Mouse (Mus musculus): Measurements from ENCODE around the gene Gbf1. TPM values are rescaled to one million over a fixed set of nuclear protein-coding genes. Genes with fewer than 3 reads are reported as not detected.

Gene Gbf1
- total and polyA plus RNA-seq, 3 experiments: 33.4 to 292 (median 111) TPM

GRCm38 (mm10) chr19:46311341-46311740 lies 159.0 kb downstream of the Gbf1 start:
- H3K4me1 ChIP-seq (ENCODE audit: insufficient read depth, low read depth, low read length): peaks cover 76% of the 10 kb centered on the region
- H3K36me3 ChIP-seq (replicated peaks): peaks cover 75% of the 10 kb centered on the region
- H3K27me3 ChIP-seq (ENCODE audit: insufficient read depth, low read length): no peaks in the 10 kb centered on the region

GRCm38 (mm10) chr19:46312566-46312965 lies 160.3 kb downstream of the Gbf1 start:
- Histone ChIP-seq H3K36me3 (replicated peaks) (peaks cover 64% of the 10 kb centered on the region), H3K4me3 (ENCODE audit: low read depth, low read length) (no peak overlapping the region), H3K9me3 (replicated peaks) (peaks cover 4% of the 10 kb centered on the region), H3K4me1 (ENCODE audit: insufficient read depth, low read depth, low read length) (peaks cover 76% of the 10 kb centered on the region), H3K27me3 (ENCODE audit: insufficient read depth, low read length) (peaks cover 9% of the 10 kb centered on the region; the same call in 1 of the 2 replicates)
- DNase-seq (ENCODE audit: low spot score) (peak; percentile 0), ATAC-seq (ENCODE audit: extremely low read depth, insufficient number of reproducible peaks, low FRiP score, poor library complexity, severe bottlenecking) (no peak)
- TF ChIP-seq POLR2AphosphoS5 (IDR thresholded peaks at IDR 0.05; ENCODE audit: insufficient replicate concordance, low read depth, low read length) (no peak), GATA2 (IDR thresholded peaks at IDR 0.05; ENCODE audit: borderline replicate concordance, low read depth, low read length) (no peak), CTCF (IDR thresholded peaks at IDR 0.05; ENCODE audit: low read depth, low read length) (no peak), GATA1 (IDR thresholded peaks at IDR 0.05; ENCODE audit: borderline replicate concordance, low read length) (no peak), TAL1 (conservative IDR thresholded peaks at IDR 0.05; ENCODE audit: low read depth, low read length) (no peak)

More at GRCm38 (mm10) chr19:46311341-46311740, 159.0 kb downstream of the Gbf1 start:
- Histone ChIP-seq H3K9me3 (replicated peaks) (no peaks in the 10 kb centered on the region), H3K4me3 (ENCODE audit: low read depth, low read length) (no peak overlapping the region)
- no peak for TF ChIP-seq CTCF (IDR thresholded peaks at IDR 0.05; ENCODE audit: low read depth, low read length)
- no peak for TF ChIP-seq GATA1 (IDR thresholded peaks at IDR 0.05; ENCODE audit: borderline replicate concordance, low read length)
- no peak for TF ChIP-seq TAL1 (conservative IDR thresholded peaks at IDR 0.05; ENCODE audit: low read depth, low read length)
- TF ChIP-seq POLR2AphosphoS5 (IDR thresholded peaks at IDR 0.05; ENCODE audit: insufficient replicate concordance, low read depth, low read length): no peak
- TF ChIP-seq GATA2 (IDR thresholded peaks at IDR 0.05; ENCODE audit: borderline replicate concordance, low read depth, low read length): no peak
- no peak for DNase-seq (ENCODE audit: low spot score)
- no peak for ATAC-seq (ENCODE audit: extremely low read depth, insufficient number of reproducible peaks, low FRiP score, poor library complexity, severe bottlenecking)

GRCm38 (mm10) chr19:46313116-46313515 lies 160.8 kb downstream of the Gbf1 start:
- DNase-seq (ENCODE audit: low spot score) (no peak), ATAC-seq (ENCODE audit: extremely low read depth, insufficient number of reproducible peaks, low FRiP score, poor library complexity, severe bottlenecking) (no peak)
- Histone ChIP-seq H3K4me3 (ENCODE audit: low read depth, low read length) (no peak overlapping the region), H3K27me3 (ENCODE audit: insufficient read depth, low read length) (peaks cover 12% of the 10 kb centered on the region), H3K9me3 (replicated peaks) (peaks cover 8% of the 10 kb centered on the region), H3K4me1 (ENCODE audit: insufficient read depth, low read depth, low read length) (peaks cover 74% of the 10 kb centered on the region), H3K36me3 (replicated peaks) (peaks cover 58% of the 10 kb centered on the region)
- no peak for TF ChIP-seq GATA1 (IDR thresholded peaks at IDR 0.05; ENCODE audit: borderline replicate concordance, low read length)
- no peak for TF ChIP-seq POLR2AphosphoS5 (IDR thresholded peaks at IDR 0.05; ENCODE audit: insufficient replicate concordance, low read depth, low read length)
- TF ChIP-seq TAL1 (conservative IDR thresholded peaks at IDR 0.05; ENCODE audit: low read depth, low read length): no peak
- TF ChIP-seq CTCF (IDR thresholded peaks at IDR 0.05; ENCODE audit: low read depth, low read length): no peak
- no peak for TF ChIP-seq GATA2 (IDR thresholded peaks at IDR 0.05; ENCODE audit: borderline replicate concordance, low read depth, low read length)

GRCm38 (mm10) chr19:46313591-46313990 lies 161.3 kb downstream of the Gbf1 start:
- H3K4me1 ChIP-seq (ENCODE audit: insufficient read depth, low read depth, low read length): peaks cover 72% of the 10 kb centered on the region
- ATAC-seq (ENCODE audit: extremely low read depth, insufficient number of reproducible peaks, low FRiP score, poor library complexity, severe bottlenecking) (no peak), DNase-seq (ENCODE audit: low spot score) (peak; percentile 1)
- no peak overlapping the region for H3K4me3 ChIP-seq (ENCODE audit: low read depth, low read length)
- peaks cover 17% of the 10 kb centered on the region for H3K27me3 ChIP-seq (ENCODE audit: insufficient read depth, low read length)
- peaks cover 54% of the 10 kb centered on the region for H3K36me3 ChIP-seq (replicated peaks)
- H3K9me3 ChIP-seq (replicated peaks): peaks cover 11% of the 10 kb centered on the region
- no peak for TF ChIP-seq CTCF (IDR thresholded peaks at IDR 0.05; ENCODE audit: low read depth, low read length)
- TF ChIP-seq POLR2AphosphoS5 (IDR thresholded peaks at IDR 0.05; ENCODE audit: insufficient replicate concordance, low read depth, low read length): no peak
- TF ChIP-seq GATA1 (IDR thresholded peaks at IDR 0.05; ENCODE audit: borderline replicate concordance, low read length): no peak
- TF ChIP-seq TAL1 (conservative IDR thresholded peaks at IDR 0.05; ENCODE audit: low read depth, low read length): no peak
- TF ChIP-seq GATA2 (IDR thresholded peaks at IDR 0.05; ENCODE audit: borderline replicate concordance, low read depth, low read length): no peak

GRCm38 (mm10) chr19:46314151-46314601 lies 161.9 kb downstream of the Gbf1 start:
- ATAC-seq (ENCODE audit: extremely low read depth, insufficient number of reproducible peaks, low FRiP score, poor library complexity, severe bottlenecking) (no peak), DNase-seq (ENCODE audit: low spot score) (peak; percentile 2)
- Histone ChIP-seq H3K4me1 (ENCODE audit: insufficient read depth, low read depth, low read length) (peaks cover 72% of the 10 kb centered on the region), H3K9me3 (replicated peaks) (peaks cover 11% of the 10 kb centered on the region), H3K4me3 (ENCODE audit: low read depth, low read length) (peak overlapping the region; percentile 56; the same call in 1 of the 2 replicates), H3K27me3 (ENCODE audit: insufficient read depth, low read length) (peaks cover 22% of the 10 kb centered on the region), H3K36me3 (replicated peaks) (peaks cover 48% of the 10 kb centered on the region)
- TF ChIP-seq CTCF (IDR thresholded peaks at IDR 0.05; ENCODE audit: low read depth, low read length) (no peak), GATA2 (IDR thresholded peaks at IDR 0.05; ENCODE audit: borderline replicate concordance, low read depth, low read length) (no peak), TAL1 (conservative IDR thresholded peaks at IDR 0.05; ENCODE audit: low read depth, low read length) (no peak), GATA1 (IDR thresholded peaks at IDR 0.05; ENCODE audit: borderline replicate concordance, low read length) (no peak), POLR2AphosphoS5 (IDR thresholded peaks at IDR 0.05; ENCODE audit: insufficient replicate concordance, low read depth, low read length) (no peak)

GRCm38 (mm10) chr19:46314872-46315742 lies 162.8 kb downstream of the Gbf1 start:
- H3K9me3 ChIP-seq (replicated peaks): peaks cover 11% of the 10 kb centered on the region
- peaks cover 31% of the 10 kb centered on the region for H3K27me3 ChIP-seq (ENCODE audit: insufficient read depth, low read length)
- ATAC-seq (ENCODE audit: extremely low read depth, insufficient number of reproducible peaks, low FRiP score, poor library complexity, severe bottlenecking) (peak; percentile 60; the same call in 1 of the 2 replicates), DNase-seq (ENCODE audit: low spot score) (peak; percentile 56)
- peaks cover 69% of the 10 kb centered on the region for H3K4me1 ChIP-seq (ENCODE audit: insufficient read depth, low read depth, low read length)
- H3K36me3 ChIP-seq (replicated peaks): peaks cover 41% of the 10 kb centered on the region
- TF ChIP-seq TAL1 (conservative IDR thresholded peaks at IDR 0.05; ENCODE audit: low read depth, low read length) (peak; percentile 39), CTCF (IDR thresholded peaks at IDR 0.05; ENCODE audit: low read depth, low read length) (no peak)
- peak overlapping the region; percentile 56; the same call in 1 of the 2 replicates for H3K4me3 ChIP-seq (ENCODE audit: low read depth, low read length)

All from G1E (cell line).